Mouse (Mus musculus) forebrain, embryonic 15.5 days (tissue): ENCODE measurements around the gene S100b. TPM values are rescaled to one million over a fixed set of nuclear protein-coding genes. Genes with fewer than 3 reads are reported as not detected.

ENCODE experiments used
- ATAC-seq: fragments of 200-750 bp; cut with Nextera tagmentation; replicated peaks from 2 replicates; pipeline ENCODE4 v1.8.0; 2017; ENCODE audit warnings: mild to moderate bottlenecking, moderate TSS enrichment, moderate library complexity
- H3K27ac ChIP-seq: fragments of 300-500 bp; sonication (generic); replicated peaks from 2 replicates; pipeline ENCODE4 v1.5.1; 2015; ENCODE audit warnings: mild to moderate bottlenecking, inconsistent platforms
- H3K27me3 ChIP-seq: fragments of 300-500 bp; sonication (generic); 2 replicates; pipeline ENCODE4 v1.6.1; 2015; ENCODE audit warnings: inconsistent platforms
- H3K36me3 ChIP-seq: fragments of 300-500 bp; sonication (generic); 2 replicates; pipeline ENCODE4 v1.6.1; 2015; ENCODE audit warnings: mild to moderate bottlenecking, inconsistent platforms
- H3K4me1 ChIP-seq: fragments of 300-500 bp; sonication (generic); 2 replicates; pipeline ENCODE4 v1.6.1; 2015; ENCODE audit warnings: inconsistent platforms
- H3K4me2 ChIP-seq: fragments of 300-500 bp; sonication (generic); replicated peaks from 2 replicates; pipeline ENCODE4 v1.6.1; 2015; ENCODE audit warnings: mild to moderate bottlenecking, inconsistent platforms
- H3K4me3 ChIP-seq: fragments of 300-500 bp; sonication (generic); 2 replicates; pipeline ENCODE4 v1.5.1; 2015; ENCODE audit warnings: mild to moderate bottlenecking, inconsistent platforms
- H3K9ac ChIP-seq: fragments of 300-500 bp; sonication (generic); replicated peaks from 2 replicates; pipeline ENCODE4 v1.6.1; 2015; ENCODE audit warnings: mild to moderate bottlenecking, inconsistent platforms
- H3K9me3 ChIP-seq: fragments of 300-500 bp; sonication (generic); 2 replicates; pipeline ENCODE4 v1.6.1; 2016; ENCODE audit warnings: inconsistent platforms
- WGBS: fragments of 180-500 bp; shearing (Covaris S2); methylation state at CpG from one replicate; pipeline ENCODE4 v1.1.7; 2015; ENCODE audit warnings: mixed read lengths; 5-methylcytosine and 5-hydroxymethylcytosine counted together
- polyA plus RNA-seq: library from polyadenylated mRNA; unstranded; fragments of >200 nt; fragmentation: Nextera tagmentation; extraction: Ambion mirVana; gene quantifications from 2 replicates; pipeline ENCODE4 v1.2.1, GENCODE M21; 2015

S100b gene
- 0.93 and 1.0 TPM in 2 replicates for polyA plus RNA-seq

DNA sequence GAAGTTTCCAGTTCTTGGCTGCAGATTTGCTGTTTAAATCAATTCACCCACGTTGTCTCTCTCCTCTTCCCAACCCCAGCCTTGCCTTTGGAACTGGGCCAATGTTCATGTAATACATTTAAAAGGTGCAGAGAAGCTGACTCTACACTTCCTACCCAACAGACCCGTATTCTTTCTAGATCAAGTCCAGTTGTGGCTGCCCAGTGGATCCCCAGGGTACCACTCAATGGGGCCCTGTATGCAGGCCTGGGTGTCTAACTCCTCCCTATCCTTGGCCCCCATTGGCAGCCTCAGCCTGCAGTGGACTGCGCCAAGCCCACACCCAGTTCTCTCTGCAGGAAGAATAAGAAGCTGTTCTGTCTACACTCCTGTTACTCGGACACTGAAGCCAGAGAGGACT lies at the start of gene S100b:
Gene S100b, plus strand, starts transcription at position 318 of the 400 bp plus-strand sequence.
- Histone ChIP-seq H3K4me2 (no peak within 1 kb of the TSS), H3K4me3 (no peak within 1 kb of the TSS), H3K9me3 (no peaks in the 10 kb centered on the region), H3K9ac (no peak within 1 kb of the TSS), H3K36me3 (no peaks in the 10 kb centered on the region), H3K27ac (no peak within 1 kb of the TSS), H3K27me3 (no peaks in the 10 kb centered on the region), H3K4me1 (no peaks in the 10 kb centered on the region)
- ATAC-seq = no peak
- 46% methylated on average over 4 of the region's 4 CpGs for WGBS

DNA sequence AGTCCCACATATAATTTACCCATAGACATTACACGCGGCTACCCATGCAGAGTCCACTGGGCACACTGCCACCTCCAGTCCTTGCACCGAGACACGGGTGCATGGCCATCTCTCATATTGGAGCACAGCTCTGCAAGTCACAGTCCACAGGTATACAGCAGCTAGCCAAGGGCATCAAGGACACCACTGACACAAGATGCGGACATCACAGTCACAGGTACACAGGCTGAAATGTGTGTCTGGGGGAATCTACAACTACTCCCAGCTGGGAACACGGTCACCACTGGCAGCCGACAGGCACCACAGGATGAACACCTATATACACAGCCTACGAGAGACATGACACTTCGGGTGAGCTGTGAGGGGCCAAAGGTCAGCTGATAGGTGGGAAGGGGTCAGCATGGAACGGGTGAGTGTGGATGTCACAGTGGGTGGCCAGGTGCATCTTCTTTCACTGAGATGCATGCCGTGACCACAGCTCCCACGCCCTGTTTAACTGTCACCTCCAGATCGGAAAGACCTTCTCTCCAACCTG lies 46.3 kb upstream of the S100b start:
- ATAC-seq = no peak
- Histone ChIP-seq H3K27ac (no peak overlapping the region), H3K36me3 (peaks cover 54% of the 10 kb centered on the region), H3K9ac (no peak overlapping the region), H3K4me1 (no peaks in the 10 kb centered on the region), H3K9me3 (no peaks in the 10 kb centered on the region), H3K4me2 (no peak overlapping the region), H3K27me3 (no peaks in the 10 kb centered on the region), H3K4me3 (no peak overlapping the region)
- 93% methylated on average over 13 of the region's 13 CpGs for WGBS

DNA sequence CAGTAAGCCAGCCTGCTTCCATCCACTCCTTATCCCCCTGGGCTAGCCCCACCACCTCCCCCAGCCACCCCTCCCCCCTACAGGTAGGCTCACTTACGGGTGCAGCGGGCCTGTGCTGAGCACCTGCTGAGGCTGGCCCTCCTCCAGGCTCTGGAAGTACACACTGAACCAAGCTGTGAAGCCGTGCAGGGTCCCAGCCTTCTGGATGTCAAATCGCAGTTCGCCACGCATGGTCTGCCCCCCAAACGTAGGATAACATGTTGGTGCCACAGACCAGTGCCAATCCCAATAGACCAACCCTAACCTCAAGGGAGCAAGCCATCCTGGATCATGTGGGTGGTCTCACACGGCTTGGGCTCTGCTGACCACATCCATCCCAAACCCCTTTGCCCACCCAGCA lies 44.4 kb upstream of the S100b start:
- peaks cover 72% of the 10 kb centered on the region for H3K36me3 ChIP-seq
- H3K4me1 ChIP-seq = no peaks in the 10 kb centered on the region
- no peak for ATAC-seq
- H3K9ac ChIP-seq = no peak overlapping the region
- H3K4me2 ChIP-seq = no peak overlapping the region
- H3K4me3 ChIP-seq = no peak overlapping the region
- no peaks in the 10 kb centered on the region for H3K9me3 ChIP-seq
- 90% methylated on average over 8 of the region's 8 CpGs for WGBS
- no peak overlapping the region for H3K27ac ChIP-seq
- no peaks in the 10 kb centered on the region for H3K27me3 ChIP-seq

DNA sequence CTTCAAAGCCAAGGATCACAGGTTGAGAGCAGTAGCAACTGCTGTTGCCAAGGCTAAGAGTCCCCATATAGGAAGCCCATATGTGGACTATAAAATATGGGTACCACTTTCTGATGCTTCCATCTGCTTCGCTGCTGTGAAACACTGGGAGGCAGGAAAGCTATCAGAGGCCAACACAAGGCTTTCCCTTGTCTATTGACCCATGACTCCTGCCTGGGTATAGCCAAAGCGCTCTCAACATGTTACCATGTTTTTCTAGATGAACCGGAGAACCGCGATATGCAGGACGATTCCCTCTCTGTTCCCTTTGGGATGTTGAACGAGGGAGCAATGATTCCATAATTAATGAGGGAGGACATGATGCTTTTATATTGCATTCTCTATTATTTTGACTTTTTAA lies 42.8 kb upstream of the S100b start:
- H3K9ac ChIP-seq = no peak overlapping the region
- H3K4me3 ChIP-seq = no peak overlapping the region
- no peaks in the 10 kb centered on the region for H3K27me3 ChIP-seq
- no peak for ATAC-seq
- H3K4me1 ChIP-seq = no peaks in the 10 kb centered on the region
- no peak overlapping the region for H3K27ac ChIP-seq
- H3K9me3 ChIP-seq = peaks cover 5% of the 10 kb centered on the region; the same call in 1 of the 2 replicates
- WGBS = 95% methylated on average over 7 of the region's 7 CpGs
- no peak overlapping the region for H3K4me2 ChIP-seq
- H3K36me3 ChIP-seq = peaks cover 88% of the 10 kb centered on the region

DNA sequence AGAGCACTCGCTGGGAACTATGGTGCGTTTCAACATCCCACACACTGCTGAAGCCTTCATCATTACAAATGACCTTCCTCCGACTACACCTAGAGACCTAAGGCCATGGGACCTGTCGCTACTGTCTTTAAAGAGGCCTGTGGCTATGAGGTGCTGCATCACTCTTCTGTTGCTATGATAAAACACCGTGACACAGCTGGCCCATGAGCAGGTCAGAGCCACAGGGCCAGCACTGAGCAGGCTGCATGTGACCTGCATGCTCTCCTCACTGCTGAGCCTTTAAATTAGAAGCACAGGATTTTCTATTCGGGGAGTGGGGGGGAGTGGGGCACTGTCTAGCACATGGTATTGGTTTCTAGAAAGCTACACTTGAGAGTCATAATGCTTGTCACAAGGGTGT lies 41.5 kb upstream of the S100b start:
- H3K4me2 ChIP-seq = no peak overlapping the region
- no peak overlapping the region for H3K27ac ChIP-seq
- no peaks in the 10 kb centered on the region for H3K27me3 ChIP-seq
- no peaks in the 10 kb centered on the region for H3K4me1 ChIP-seq
- no peak for ATAC-seq
- no peak overlapping the region for H3K9ac ChIP-seq
- no peak overlapping the region for H3K4me3 ChIP-seq
- 95% methylated on average over 6 of the region's 6 CpGs for WGBS
- peaks cover 5% of the 10 kb centered on the region; the same call in 1 of the 2 replicates for H3K9me3 ChIP-seq
- H3K36me3 ChIP-seq = peaks cover 91% of the 10 kb centered on the region

DNA sequence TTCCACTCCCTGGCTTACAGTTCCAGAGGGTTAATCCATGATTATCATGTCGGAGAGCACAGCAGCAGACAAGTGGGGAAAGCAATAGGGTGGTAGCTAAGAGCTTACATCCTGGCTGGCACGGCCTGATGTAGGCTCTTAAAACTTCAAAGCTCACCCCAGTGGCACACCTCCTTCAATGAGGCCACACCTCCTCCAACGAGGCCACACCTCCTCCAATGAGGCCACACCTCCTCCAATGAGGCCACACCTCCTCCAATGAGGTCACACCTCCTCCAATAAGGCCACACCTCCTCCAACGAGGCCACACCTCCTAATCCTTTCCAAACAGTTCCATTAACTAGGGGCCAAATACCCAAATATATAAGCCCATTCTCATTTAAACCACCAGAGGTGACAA lies 39.5 kb upstream of the S100b start:
- WGBS = 93% methylated on average over 4 of the region's 4 CpGs
- Histone ChIP-seq H3K4me2 (no peak overlapping the region), H3K9ac (no peak overlapping the region), H3K36me3 (peaks cover 91% of the 10 kb centered on the region), H3K4me1 (no peaks in the 10 kb centered on the region), H3K4me3 (no peak overlapping the region), H3K27ac (no peak overlapping the region), H3K27me3 (no peaks in the 10 kb centered on the region), H3K9me3 (peaks cover 5% of the 10 kb centered on the region; the same call in 1 of the 2 replicates)
- ATAC-seq = no peak

DNA sequence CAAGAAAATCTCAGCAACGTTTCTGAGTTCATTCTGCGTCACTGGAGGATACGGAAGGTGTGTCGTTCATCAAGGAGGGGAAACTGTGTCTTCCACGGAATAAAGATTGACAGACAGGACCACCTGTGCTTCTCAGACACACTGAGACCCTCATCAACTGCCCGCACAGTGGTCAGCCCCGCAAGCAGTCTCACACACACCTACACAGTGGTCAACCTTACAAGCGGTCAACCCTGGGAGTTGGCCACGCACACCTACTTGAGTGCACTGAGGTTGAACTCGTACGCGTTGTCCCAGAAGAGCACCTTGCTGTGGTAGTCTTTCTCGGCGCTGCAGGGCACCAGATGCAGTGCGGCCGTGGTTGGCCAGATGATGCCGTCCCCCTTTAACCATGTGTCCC lies 36.6 kb upstream of the S100b start:
- no peaks in the 10 kb centered on the region for H3K27me3 ChIP-seq
- no peaks in the 10 kb centered on the region for H3K4me1 ChIP-seq
- H3K27ac ChIP-seq = no peak overlapping the region
- no peak for ATAC-seq
- H3K9me3 ChIP-seq = peaks cover 5% of the 10 kb centered on the region; the same call in 1 of the 2 replicates
- peaks cover 95% of the 10 kb centered on the region for H3K36me3 ChIP-seq
- H3K9ac ChIP-seq = no peak overlapping the region
- no peak overlapping the region for H3K4me3 ChIP-seq
- WGBS = 97% methylated on average over 17 of the region's 17 CpGs
- H3K4me2 ChIP-seq = no peak overlapping the region

DNA sequence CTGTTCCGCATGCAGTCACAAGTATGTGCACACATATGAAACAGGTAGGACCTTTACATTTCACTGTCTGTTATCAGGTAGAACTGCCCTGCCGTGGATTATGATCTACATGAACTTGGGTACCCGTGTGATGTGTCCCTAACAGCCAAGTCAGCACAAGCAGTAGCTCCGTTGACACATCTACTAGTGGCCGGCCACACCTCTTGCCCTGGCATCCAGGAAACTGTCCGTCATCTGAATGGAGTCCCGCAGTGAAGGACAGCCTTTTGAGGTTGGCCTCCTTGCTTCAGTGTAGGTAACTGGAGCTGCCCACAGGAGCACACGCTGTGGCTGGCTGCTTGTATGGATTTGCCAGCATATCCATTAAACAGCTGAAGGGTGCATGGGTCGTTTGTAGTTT lies 35.4 kb upstream of the S100b start:
- Histone ChIP-seq H3K36me3 (peaks cover 96% of the 10 kb centered on the region), H3K4me2 (no peak overlapping the region), H3K4me1 (no peaks in the 10 kb centered on the region), H3K27me3 (no peaks in the 10 kb centered on the region), H3K27ac (no peak overlapping the region), H3K9ac (no peak overlapping the region), H3K9me3 (peaks cover 5% of the 10 kb centered on the region; the same call in 1 of the 2 replicates), H3K4me3 (no peak overlapping the region)
- 89% methylated on average over 9 of the region's 9 CpGs for WGBS
- ATAC-seq = no peak

DNA sequence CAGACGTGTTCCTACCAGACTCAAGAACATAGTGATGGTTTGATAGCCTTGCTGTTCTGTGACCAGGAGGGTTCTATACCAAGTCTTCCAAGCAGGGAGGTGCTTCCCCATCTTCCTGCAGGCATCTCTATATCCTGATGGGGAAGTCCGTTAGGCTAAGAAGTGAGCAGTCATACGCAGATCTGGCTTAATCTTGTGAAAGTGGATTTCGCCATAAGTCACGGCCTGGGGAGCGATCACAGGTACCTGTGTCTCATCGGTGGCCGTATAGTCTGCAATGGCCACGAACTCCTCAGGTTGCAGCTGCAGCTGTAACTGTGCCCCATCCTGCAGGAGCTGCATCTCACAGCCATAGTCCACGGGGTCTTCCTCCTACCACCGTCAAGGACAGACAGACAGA lies 27.7 kb upstream of the S100b start:
- Histone ChIP-seq H3K4me1 (no peaks in the 10 kb centered on the region), H3K4me2 (no peak overlapping the region), H3K9ac (no peak overlapping the region), H3K4me3 (no peak overlapping the region), H3K9me3 (no peaks in the 10 kb centered on the region), H3K27ac (no peak overlapping the region), H3K27me3 (no peaks in the 10 kb centered on the region), H3K36me3 (peaks cover 53% of the 10 kb centered on the region)
- ATAC-seq = no peak
- WGBS = 94% methylated on average over 11 of the region's 11 CpGs

DNA sequence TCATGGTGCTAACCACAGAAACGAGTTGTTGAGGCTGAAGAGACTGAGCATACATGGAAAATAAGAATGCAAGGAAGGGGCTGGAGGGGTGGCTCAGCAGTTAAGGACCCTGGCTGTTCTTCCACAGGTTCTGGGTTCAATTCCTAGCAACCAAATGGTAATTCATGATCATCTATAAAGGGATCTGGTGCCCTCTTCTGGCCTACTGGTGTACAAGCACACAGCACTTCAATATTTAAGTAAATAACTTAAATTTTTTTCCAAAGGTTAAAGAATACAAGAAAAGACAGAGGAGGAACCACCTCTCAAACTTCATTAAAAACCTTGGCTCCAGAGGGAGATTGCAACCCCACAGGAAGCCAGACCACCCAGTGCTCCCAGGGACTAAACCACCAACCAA lies 24.0 kb upstream of the S100b start:
- WGBS = 70% methylated on average over 1 of the region's 1 CpGs
- peaks cover 18% of the 10 kb centered on the region for H3K36me3 ChIP-seq
- H3K9me3 ChIP-seq = no peaks in the 10 kb centered on the region
- no peak overlapping the region for H3K9ac ChIP-seq
- H3K4me2 ChIP-seq = no peak overlapping the region
- H3K4me3 ChIP-seq = no peak overlapping the region
- ATAC-seq = no peak
- peaks cover 6% of the 10 kb centered on the region; the same call in 1 of the 2 replicates for H3K4me1 ChIP-seq
- no peaks in the 10 kb centered on the region for H3K27me3 ChIP-seq
- no peak overlapping the region for H3K27ac ChIP-seq

DNA sequence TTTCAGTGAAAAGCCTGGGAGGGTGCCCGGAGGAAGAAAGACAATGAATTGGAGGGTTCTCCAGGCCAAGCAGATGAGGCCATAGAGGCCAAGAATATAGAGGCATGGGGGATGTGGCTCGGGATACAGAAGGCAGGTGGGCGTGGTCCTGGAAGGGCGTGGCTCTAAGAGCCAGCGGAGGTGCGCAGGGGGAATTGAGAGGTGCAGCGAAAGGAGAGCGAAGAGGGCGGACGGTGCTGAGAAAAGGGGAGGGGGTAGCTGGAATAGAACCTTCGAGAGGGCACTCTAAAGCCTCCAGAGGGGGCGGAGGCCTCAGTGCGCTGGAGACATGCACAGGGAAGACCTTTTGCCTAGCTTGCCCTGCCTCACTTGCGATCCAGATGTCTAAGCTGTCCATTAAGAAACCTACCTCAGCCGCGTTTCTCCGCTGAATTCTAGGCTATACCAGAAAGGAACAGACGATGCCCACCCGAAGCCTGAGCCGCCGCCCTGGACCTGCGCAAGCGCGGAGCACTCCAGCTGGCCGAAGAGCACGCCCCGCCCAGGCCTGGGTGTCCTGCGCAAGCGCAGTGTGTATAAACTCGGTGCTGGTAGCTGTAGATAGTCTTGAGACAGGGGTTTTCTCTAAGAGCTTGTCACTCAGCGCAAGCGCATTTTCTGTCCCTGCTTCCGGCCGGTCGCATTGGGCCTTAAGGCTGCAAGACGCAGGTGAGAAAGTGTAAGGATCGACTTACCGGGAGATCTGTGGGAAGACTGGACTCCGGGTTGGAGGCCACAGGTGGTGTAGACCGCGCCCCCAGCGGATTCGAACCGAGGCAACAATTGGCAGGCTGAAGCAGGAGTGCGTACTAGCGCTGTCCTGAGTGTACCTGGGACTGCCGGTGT lies 16.1 kb upstream of the S100b start, which contains the start of gene Prmt2:
Gene Prmt2, minus strand, starts transcription at position 525 of the 885 bp plus-strand sequence.
- Histone ChIP-seq H3K9ac (peak within 1 kb of the TSS; percentile 68), H3K27ac (peak within 1 kb of the TSS; percentile 90), H3K9me3 (no peaks in the 10 kb centered on the region), H3K4me1 (peaks cover 31% of the 10 kb centered on the region), H3K4me2 (peak within 1 kb of the TSS; percentile 71), H3K27me3 (no peaks in the 10 kb centered on the region), H3K36me3 (no peaks in the 10 kb centered on the region), H3K4me3 (peak within 1 kb of the TSS; percentile 57)
- peak; percentile 98 for ATAC-seq
- WGBS = under 1% methylated on average over 47 of the region's 47 CpGs

DNA sequence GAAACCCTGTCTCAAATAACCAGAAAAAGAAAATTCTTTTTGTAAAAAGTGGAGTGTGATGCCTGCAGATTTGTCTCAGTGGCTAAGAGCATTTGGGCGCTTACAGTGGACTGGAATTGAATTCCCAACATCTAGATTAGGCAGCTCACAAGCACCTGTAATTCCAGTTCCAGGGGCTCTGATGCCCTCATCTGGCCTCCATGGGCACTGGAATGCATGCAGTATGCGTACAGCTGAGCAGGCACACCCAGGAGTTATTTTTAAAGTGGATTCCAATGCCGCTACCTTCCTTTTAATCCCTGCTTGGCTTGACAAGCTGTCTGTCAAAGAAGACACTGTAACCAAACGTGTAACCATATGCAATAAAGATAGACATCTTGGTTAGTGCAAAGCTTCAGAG lies 14.3 kb upstream of the S100b start:
- 72% methylated on average over 4 of the region's 4 CpGs for WGBS
- Histone ChIP-seq H3K4me1 (peaks cover 26% of the 10 kb centered on the region), H3K4me2 (no peak overlapping the region), H3K4me3 (no peak overlapping the region), H3K36me3 (no peaks in the 10 kb centered on the region), H3K9ac (no peak overlapping the region), H3K27ac (no peak overlapping the region), H3K9me3 (no peaks in the 10 kb centered on the region), H3K27me3 (no peaks in the 10 kb centered on the region)
- no peak for ATAC-seq
